Mouse (Mus musculus) lung, adult 10 weeks (tissue): ENCODE data around the gene Dkk2. TPM values are rescaled to one million over a fixed set of nuclear protein-coding genes. Genes with fewer than 3 reads are reported as not detected.

Source experiments
- polyA plus RNA-seq: library from polyadenylated mRNA; stranded (reverse); fragments of 350-450 nt; fragmentation: Illumina TruSeq; extraction: RNeasy Lipid Tissue Mini Kit (QIAGEN cat#74804); gene quantifications from one replicate; pipeline ENCODE4 v1.2.3, GENCODE M21; 2014; ENCODE audit warnings: low read depth, low replicate concordance; ENCODE audit not compliant: insufficient read depth

The Dkk2 gene
- polyA plus RNA-seq = 0.33 TPM

GRCm38 (mm10) chr3:132085112-132085822 lies at the start of gene Dkk2:
Gene Dkk2, plus strand, starts transcription at chr3:132085292.

